Mouse (Mus musculus): ENCODE measurements around the gene Tuba3a. TPM values are rescaled to one million over a fixed set of nuclear protein-coding genes. Genes with fewer than 3 reads are reported as not detected.

Tuba3a gene
- total and polyA plus RNA-seq, 3 experiments, result not detected

DNA sequence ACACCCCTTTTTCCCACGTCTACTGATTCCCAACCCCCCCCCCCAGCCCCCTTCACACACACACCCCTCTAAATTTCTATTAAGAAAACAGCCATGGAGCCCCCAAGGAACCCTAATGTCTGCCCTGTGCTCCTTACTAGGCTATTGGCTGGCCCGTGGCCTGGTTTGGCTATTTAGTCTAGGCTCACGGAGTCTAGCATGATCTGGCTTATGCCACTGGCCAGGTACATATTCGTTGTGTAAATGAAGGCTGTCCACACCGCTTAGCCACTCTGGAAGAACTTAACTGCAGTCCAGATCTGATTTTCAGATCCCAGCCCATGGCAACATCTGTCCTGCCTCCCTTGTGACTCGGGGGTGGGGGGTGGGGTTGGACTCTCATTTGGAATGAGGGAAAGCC is 28.9 kb upstream of the Tuba3a start:
- Histone ChIP-seq H3K79me2 (replicated peaks; ENCODE audit: control insufficient read depth, extremely low read depth, insufficient read depth, poor library complexity, severe bottlenecking) (no peaks in the 10 kb centered on the region), H3K4me1 (ENCODE audit: control insufficient read depth in 1 of 2, insufficient read depth in 2 of 2) (no peaks in the 10 kb centered on the region), H3K9me3 (replicated peaks; ENCODE audit: low read length) (no peaks in the 10 kb centered on the region), H3K9ac (ENCODE audit: insufficient read depth, low read depth) (no peak overlapping the region), H3K4me3 (replicated peaks in 1 of 3; ENCODE audit: low read depth in 2 of 3, low read length in 2 of 3, poor library complexity in 1 of 3) (no peak overlapping the region), H3K36me3 (replicated peaks in 1 of 2; ENCODE audit: control insufficient read depth in 1 of 2, insufficient read depth in 1 of 2, low read length in 1 of 2) (no peaks in the 10 kb centered on the region), H3K27ac (ENCODE audit: insufficient read depth, low read depth) (no peak overlapping the region), H3K4me2 (ENCODE audit: insufficient read depth, low read depth, poor library complexity, severe bottlenecking) (no peak overlapping the region), H3K27me3 (replicated peaks) (peaks cover 88% of the 10 kb centered on the region)
- dilution Hi-C loops (cut with MboI; ENCODE audit: extremely low pct_ligation_motif_present, extremely low pct_unique_long_range_greater_than_20kb, low sequenced_read_pairs), result no loop called here
- in situ Hi-C loops (cut with MboI; ENCODE audit: low pct_ligation_motif_present, low pct_unique_long_range_greater_than_20kb, low sequenced_read_pairs), result no loop called here
- TF ChIP-seq BHLHE40 (IDR thresholded peaks at IDR 0.05; ENCODE audit: low read depth, low read length), result no peak
- no peak for TF ChIP-seq EP300 (IDR thresholded peaks at IDR 0.05; ENCODE audit: low read length)
- no peak for TF ChIP-seq NELFE (IDR thresholded peaks at IDR 0.05; ENCODE audit: low read depth, low read length)
- no peak for TF ChIP-seq JUND (conservative IDR thresholded peaks at IDR 0.05; ENCODE audit: low read depth, low read length)
- no peak for TF ChIP-seq CTCF (conservative IDR thresholded peaks at IDR 0.05 in 1 of 2, IDR thresholded peaks at IDR 0.05 in 1 of 2; ENCODE audit: low read depth in 2 of 2, low read length in 2 of 2)
- no peak for TF ChIP-seq MEF2A (IDR thresholded peaks at IDR 0.05; ENCODE audit: borderline replicate concordance, low read depth, low read length)
- no peak for DNase-seq (ENCODE audit: extremely low read depth)

DNA sequence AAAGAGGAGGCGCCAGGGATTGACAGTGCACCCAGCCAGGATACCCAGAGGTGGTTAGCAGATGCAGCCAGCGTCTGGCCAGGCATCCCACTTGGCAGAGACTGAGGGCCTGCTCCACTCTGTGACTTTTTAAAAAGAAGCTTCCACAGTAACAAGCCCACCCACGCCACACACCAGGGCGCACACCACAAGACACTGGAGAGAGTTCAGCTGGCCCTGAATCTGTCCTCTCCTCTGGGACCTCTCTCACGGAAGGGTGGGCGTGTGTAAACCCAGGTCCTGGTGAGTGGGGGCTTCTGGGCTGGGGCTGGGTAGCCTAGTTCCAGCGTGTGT is 28.4 kb upstream of the Tuba3a start:
- H3K27ac ChIP-seq (ENCODE audit: insufficient read depth, low read depth), result no peak overlapping the region
- H3K9ac ChIP-seq (ENCODE audit: insufficient read depth, low read depth), result no peak overlapping the region
- no peaks in the 10 kb centered on the region for H3K36me3 ChIP-seq (replicated peaks in 1 of 2; ENCODE audit: control insufficient read depth in 1 of 2, insufficient read depth in 1 of 2, low read length in 1 of 2)
- in situ Hi-C loops (cut with MboI; ENCODE audit: low pct_ligation_motif_present, low pct_unique_long_range_greater_than_20kb, low sequenced_read_pairs), result no loop called here
- H3K4me1 ChIP-seq (ENCODE audit: control insufficient read depth in 1 of 2, insufficient read depth in 2 of 2), result no peaks in the 10 kb centered on the region
- no peak for DNase-seq (ENCODE audit: extremely low read depth)
- TF ChIP-seq HCFC1 (IDR thresholded peaks at IDR 0.05; ENCODE audit: low read depth, low read length) (no peak), EP300 (IDR thresholded peaks at IDR 0.05; ENCODE audit: low read length) (no peak), TBP (conservative IDR thresholded peaks at IDR 0.05; ENCODE audit: low read depth, low read length) (no peak), POLR2AphosphoS2 (IDR thresholded peaks at IDR 0.05; ENCODE audit: low read depth, low read length) (no peak), GABPA (IDR thresholded peaks at IDR 0.05; ENCODE audit: insufficient replicate concordance, low read depth, low read length) (no peak), JUN (IDR thresholded peaks at IDR 0.05; ENCODE audit: insufficient read depth, low read depth, low read length) (no peak), PAX5 (IDR thresholded peaks at IDR 0.05; ENCODE audit: low read length) (no peak), ZC3H11A (IDR thresholded peaks at IDR 0.05; ENCODE audit: low read depth, low read length) (no peak), SMC3 (IDR thresholded peaks at IDR 0.05; ENCODE audit: low read depth, low read length) (no peak), MYC (IDR thresholded peaks at IDR 0.05; ENCODE audit: low read depth, low read length) (no peak), USF2 (conservative IDR thresholded peaks at IDR 0.05; ENCODE audit: low read depth, low read length) (no peak), TCF12 (IDR thresholded peaks at IDR 0.05; ENCODE audit: low read depth, low read length) (no peak), E2F4 (IDR thresholded peaks at IDR 0.05; ENCODE audit: insufficient replicate concordance, low read depth, low read length) (no peak), ELF1 (IDR thresholded peaks at IDR 0.05; ENCODE audit: low read depth, low read length) (no peak), KAT2A (IDR thresholded peaks at IDR 0.05; ENCODE audit: insufficient replicate concordance, low read length) (no peak), RCOR1 (conservative IDR thresholded peaks at IDR 0.05; ENCODE audit: low read depth, low read length) (no peak)
- no peak overlapping the region for H3K4me2 ChIP-seq (ENCODE audit: insufficient read depth, low read depth, poor library complexity, severe bottlenecking)
- peaks cover 87% of the 10 kb centered on the region for H3K27me3 ChIP-seq (replicated peaks)
- no peaks in the 10 kb centered on the region for H3K79me2 ChIP-seq (replicated peaks; ENCODE audit: control insufficient read depth, extremely low read depth, insufficient read depth, poor library complexity, severe bottlenecking)
- H3K9me3 ChIP-seq (replicated peaks; ENCODE audit: low read length), result no peaks in the 10 kb centered on the region
- no peak overlapping the region for H3K4me3 ChIP-seq (replicated peaks in 1 of 3; ENCODE audit: low read depth in 2 of 3, low read length in 2 of 3, poor library complexity in 1 of 3)
- dilution Hi-C loops (cut with MboI; ENCODE audit: extremely low pct_ligation_motif_present, extremely low pct_unique_long_range_greater_than_20kb, low sequenced_read_pairs), result no loop called here

Data from CH12.LX (cell line).